Mouse (Mus musculus) spleen, postnatal 0 days (tissue): ENCODE data around the gene Apoc2. TPM values are rescaled to one million over a fixed set of nuclear protein-coding genes. Genes with fewer than 3 reads are reported as not detected.

Experiments used
- polyA plus RNA-seq: library from polyadenylated mRNA; unstranded; fragments of >200 nt; fragmentation: Nextera tagmentation; extraction: Ambion mirVana; gene quantifications from 2 replicates; pipeline ENCODE4 v1.2.1, GENCODE M21; 2015

Gene Apoc2
- polyA plus RNA-seq, result 6.8 and 9.4 TPM in 2 replicates

GRCm38 (mm10) chr7:19677872-19678271 is at the start of gene Apoc2:
Gene Apoc2, minus strand, starts transcription at chr7:19677941.

GRCm38 (mm10) chr7:19715239-19716054 is 37.7 kb upstream of the Apoc2 start, which contains the start of gene Tomm40:
Gene Tomm40, minus strand, starts transcription at chr7:19715438.

GRCm38 (mm10) chr7:19698907-19699826 is 21.4 kb upstream of the Apoc2 start, which contains the start of gene Apoe:
Gene Apoe, minus strand, starts transcription at chr7:19699188.

GRCm38 (mm10) chr7:19691873-19692865 is 14.4 kb upstream of the Apoc2 start, which contains the start of gene Apoc1:
Gene Apoc1, minus strand, starts transcription at chr7:19692660.

GRCm38 (mm10) chr7:19681202-19681694 is 3.5 kb upstream of the Apoc2 start, which contains the start of the genes Gm44805 and Apoc4:
Gene Gm44805, minus strand, starts transcription at chr7:19681423.
Gene Apoc4, minus strand, starts transcription at chr7:19681479.

GRCm38 (mm10) chr7:19664955-19665841 is 12.5 kb downstream of the Apoc2 start, which contains the start of gene Clptm1:
Gene Clptm1, minus strand, starts transcription at chr7:19665033.

GRCm38 (mm10) chr7:19629361-19629734 is 48.4 kb downstream of the Apoc2 start, which contains the start of gene Relb:
Gene Relb, minus strand, starts transcription at chr7:19629438.

Other genes with a start within 250 kb of the Apoc2 start
- gene Mark4, start 219.1 kb downstream of the Apoc2 start, polyA plus RNA-seq, result 2.9 and 3.6 TPM in 2 replicates
- gene Exoc3l2, start 214.6 kb downstream of the Apoc2 start, polyA plus RNA-seq, result 1.3 and 2.0 TPM in 2 replicates
- gene Bloc1s3, start 169.6 kb downstream of the Apoc2 start, polyA plus RNA-seq, result 1.6 and 2.5 TPM in 2 replicates
- gene Trappc6a, start 169.5 kb downstream of the Apoc2 start, polyA plus RNA-seq, result 57.5 and 68.7 TPM in 2 replicates
- 0.08 TPM in 1 of 2 replicates, not detected in the other for gene Nkpd1, start 160.1 kb downstream of the Apoc2 start, polyA plus RNA-seq
- gene Ppp1r37, start 114.9 kb downstream of the Apoc2 start, polyA plus RNA-seq, result 11.3 and 12.5 TPM in 2 replicates
- 1.8 and 1.9 TPM in 2 replicates for gene Zfp296, start 100.7 kb downstream of the Apoc2 start, polyA plus RNA-seq
- 111 and 119 TPM in 2 replicates for gene Gemin7, start 100.3 kb downstream of the Apoc2 start, polyA plus RNA-seq
- gene Clasrp, start 73.5 kb downstream of the Apoc2 start, polyA plus RNA-seq, result 18.1 and 23.1 TPM in 2 replicates
- gene Relb, start 48.5 kb downstream of the Apoc2 start, polyA plus RNA-seq, result 4.3 and 6.2 TPM in 2 replicates
- gene Clptm1, start 12.9 kb downstream of the Apoc2 start, polyA plus RNA-seq, result 36.0 and 39.2 TPM in 2 replicates
- gene Gm44805, start 3.5 kb upstream of the Apoc2 start, polyA plus RNA-seq, result 0.24 and 0.97 TPM in 2 replicates
- 1.3 and 1.5 TPM in 2 replicates for gene Apoc4, start 3.5 kb upstream of the Apoc2 start, polyA plus RNA-seq
- gene Apoc1, start 14.7 kb upstream of the Apoc2 start, polyA plus RNA-seq, result 13.8 and 18.6 TPM in 2 replicates
- 304 and 441 TPM in 2 replicates for gene Apoe, start 21.2 kb upstream of the Apoc2 start, polyA plus RNA-seq
- gene Tomm40, start 37.5 kb upstream of the Apoc2 start, polyA plus RNA-seq, result 96.6 TPM in 2 replicates
- gene Nectin2, start 72.5 kb upstream of the Apoc2 start, polyA plus RNA-seq, result 21.6 and 27.0 TPM in 2 replicates
- 35.6 and 45.1 TPM in 2 replicates for gene Bcam, start 93.1 kb upstream of the Apoc2 start, polyA plus RNA-seq
- not detected in 2 replicates for gene Cblc, start 118.9 kb upstream of the Apoc2 start, polyA plus RNA-seq
- gene Bcl3, start 144.8 kb upstream of the Apoc2 start, polyA plus RNA-seq, result 5.3 and 5.5 TPM in 2 replicates
- gene Gm19345, start 174.1 kb upstream of the Apoc2 start, polyA plus RNA-seq, result 0.24 and 0.32 TPM in 2 replicates
- 0.52 and 0.93 TPM in 2 replicates for gene Ceacam16, start 183.4 kb upstream of the Apoc2 start, polyA plus RNA-seq
- not detected in 2 replicates for gene Ceacam19, start 210.0 kb upstream of the Apoc2 start, polyA plus RNA-seq
- 5.1 and 7.1 TPM in 2 replicates for gene Pvr, start 243.2 kb upstream of the Apoc2 start, polyA plus RNA-seq